Mouse (Mus musculus) stomach, embryonic 16.5 days (tissue): ENCODE results near the gene Plxnb1. TPM values are rescaled to one million over a fixed set of nuclear protein-coding genes. Genes with fewer than 3 reads are reported as not detected.

ENCODE experiments used
- ATAC-seq: fragments of 200-750 bp; cut with Nextera tagmentation; 2 replicates; pipeline ENCODE4 v1.8.0; 2017; ENCODE audit warnings: moderate number of reproducible peaks, moderate TSS enrichment; ENCODE audit not compliant: insufficient read depth, low FRiP score
- H3K27ac ChIP-seq: fragments of 300-500 bp; sonication (generic); 2 replicates; pipeline ENCODE4 v1.5.1; 2014; ENCODE audit warnings: low read length
- H3K27me3 ChIP-seq: fragments of 300-500 bp; sonication (generic); 2 replicates; pipeline ENCODE4 v1.6.1; 2014; ENCODE audit warnings: low read length, control low read depth, mixed read lengths; ENCODE audit not compliant: control insufficient read depth, insufficient read depth
- H3K36me3 ChIP-seq: fragments of 300-500 bp; sonication (generic); 2 replicates; pipeline ENCODE4 v1.6.1; 2014; ENCODE audit warnings: low read length; ENCODE audit not compliant: control insufficient read depth, insufficient read depth
- H3K4me1 ChIP-seq: fragments of 300-500 bp; sonication (generic); 2 replicates; pipeline ENCODE4 v1.6.1; 2014; ENCODE audit warnings: low read length, control low read depth, mixed read lengths; ENCODE audit not compliant: control insufficient read depth, insufficient read depth
- H3K4me2 ChIP-seq: fragments of 300-500 bp; sonication (generic); 2 replicates; pipeline ENCODE4 v1.6.1; 2014; ENCODE audit warnings: low read depth, low read length, mixed read lengths
- H3K4me3 ChIP-seq: fragments of 300-500 bp; sonication (generic); replicated peaks from 2 replicates; pipeline ENCODE4 v1.5.1; 2014; ENCODE audit warnings: mild to moderate bottlenecking, low read length
- H3K9ac ChIP-seq: fragments of 300-500 bp; sonication (generic); 2 replicates; pipeline ENCODE4 v1.6.1; 2014; ENCODE audit warnings: low read length
- H3K9me3 ChIP-seq: fragments of 300-500 bp; sonication (generic); replicated peaks from 2 replicates; pipeline ENCODE4 v1.6.1; 2016; ENCODE audit warnings: low read length, control low read depth; ENCODE audit not compliant: control insufficient read depth
- WGBS: fragments of 180-500 bp; shearing (Covaris S2); extraction: QIAGEN DNeasy Blood & Tissue Kit; methylation state at CpG from one replicate; pipeline ENCODE4 v1.1.7; 2014; 5-methylcytosine and 5-hydroxymethylcytosine counted together
- polyA plus RNA-seq: library from polyadenylated mRNA; unstranded; fragments of >200 nt; fragmentation: Nextera tagmentation; extraction: Ambion mirVana; gene quantifications from 2 replicates; pipeline ENCODE4 v1.2.1, GENCODE M21; 2015

Gene Plxnb1
- polyA plus RNA-seq, 1 experiment from 2014 or later = 15.4 TPM

DNA sequence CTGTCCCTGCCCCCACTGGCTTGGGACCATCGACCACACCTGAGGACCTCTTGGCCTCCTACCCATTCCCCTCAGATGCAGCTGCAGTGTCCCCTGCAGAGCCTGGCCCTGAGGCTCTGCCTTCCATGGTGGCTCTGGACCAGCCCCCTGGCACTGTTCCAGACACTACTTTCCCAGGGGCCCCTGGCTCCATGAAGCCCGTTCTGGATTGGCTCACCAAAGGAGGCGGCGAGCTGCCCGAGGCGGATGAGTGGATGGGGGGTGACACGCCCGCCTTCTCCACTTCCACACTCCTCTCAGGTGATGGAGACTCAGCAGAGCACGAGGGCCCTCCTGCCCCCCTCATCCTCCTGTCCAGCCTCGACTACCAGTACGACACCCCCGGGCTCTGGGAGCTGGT lies 9.8 kb downstream of the Plxnb1 start:
- Histone ChIP-seq H3K27me3 (no peaks in the 10 kb centered on the region), H3K4me3 (no peak overlapping the region), H3K27ac (no peak overlapping the region), H3K4me1 (no peaks in the 10 kb centered on the region), H3K4me2 (no peak overlapping the region), H3K9me3 (no peaks in the 10 kb centered on the region), H3K9ac (no peak overlapping the region), H3K36me3 (0 out of 2 replicates have a peak, but pooled peaks cover 6% of the 10 kb centered on the region)
- ATAC-seq = no peak
- WGBS = 73% methylated on average over 12 of the region's 12 CpGs

DNA sequence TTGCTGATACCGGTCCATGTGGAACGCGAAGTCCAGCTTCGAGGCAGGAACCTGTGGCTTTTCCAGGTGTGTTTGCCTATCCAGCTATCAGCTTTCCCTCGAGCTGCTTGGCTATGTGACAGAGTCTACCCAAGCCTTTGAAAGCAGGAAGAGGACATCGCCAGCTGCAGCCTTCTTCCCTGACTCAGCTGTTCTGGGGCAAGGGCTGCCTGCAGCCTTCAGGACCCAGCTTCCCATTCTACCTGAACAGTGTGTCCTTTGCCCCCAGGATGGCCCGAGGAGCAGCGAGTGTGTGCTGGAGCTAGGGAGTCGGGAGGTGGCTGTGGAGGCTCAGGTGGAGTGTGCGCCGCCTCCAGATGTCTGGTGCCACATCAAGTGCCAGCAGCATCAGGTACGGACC lies 10.5 kb downstream of the Plxnb1 start:
- no peak overlapping the region for H3K27ac ChIP-seq
- no peaks in the 10 kb centered on the region for H3K27me3 ChIP-seq
- 86% methylated on average over 12 of the region's 12 CpGs for WGBS
- H3K4me3 ChIP-seq = no peak overlapping the region
- no peak overlapping the region for H3K4me2 ChIP-seq
- H3K9me3 ChIP-seq = no peaks in the 10 kb centered on the region
- ATAC-seq = no peak
- no peak overlapping the region for H3K9ac ChIP-seq
- H3K36me3 ChIP-seq = 0 out of 2 replicates have a peak, but pooled peaks cover 6% of the 10 kb centered on the region
- H3K4me1 ChIP-seq = no peaks in the 10 kb centered on the region

DNA sequence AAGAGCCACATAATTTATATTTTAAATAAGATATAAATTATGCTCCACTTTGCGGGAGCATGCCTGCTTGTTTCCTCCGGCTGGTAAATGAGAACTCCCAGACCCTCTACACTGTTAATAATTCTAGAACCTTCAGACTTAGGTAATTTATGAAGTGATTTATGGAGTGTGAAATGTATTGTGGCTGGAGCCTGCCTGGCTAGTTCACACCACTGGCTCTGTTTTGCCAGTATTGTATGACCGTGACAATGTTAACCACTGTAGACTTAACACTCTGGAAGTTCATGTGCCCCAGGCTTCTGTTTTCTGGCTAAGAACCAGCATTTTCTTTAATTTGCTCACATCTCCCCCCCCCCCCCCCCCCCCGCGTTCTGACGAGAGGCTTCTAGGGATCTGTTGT lies 12.2 kb downstream of the Plxnb1 start:
- no peak overlapping the region for H3K9ac ChIP-seq
- H3K36me3 ChIP-seq = 0 out of 2 replicates have a peak, but pooled peaks cover 9% of the 10 kb centered on the region
- no peaks in the 10 kb centered on the region for H3K4me1 ChIP-seq
- no peak overlapping the region for H3K4me2 ChIP-seq
- H3K27ac ChIP-seq = no peak overlapping the region
- no peak overlapping the region for H3K4me3 ChIP-seq
- WGBS = 65% methylated on average over 5 of the region's 6 CpGs
- H3K27me3 ChIP-seq = no peaks in the 10 kb centered on the region
- no peaks in the 10 kb centered on the region for H3K9me3 ChIP-seq
- ATAC-seq = no peak

DNA sequence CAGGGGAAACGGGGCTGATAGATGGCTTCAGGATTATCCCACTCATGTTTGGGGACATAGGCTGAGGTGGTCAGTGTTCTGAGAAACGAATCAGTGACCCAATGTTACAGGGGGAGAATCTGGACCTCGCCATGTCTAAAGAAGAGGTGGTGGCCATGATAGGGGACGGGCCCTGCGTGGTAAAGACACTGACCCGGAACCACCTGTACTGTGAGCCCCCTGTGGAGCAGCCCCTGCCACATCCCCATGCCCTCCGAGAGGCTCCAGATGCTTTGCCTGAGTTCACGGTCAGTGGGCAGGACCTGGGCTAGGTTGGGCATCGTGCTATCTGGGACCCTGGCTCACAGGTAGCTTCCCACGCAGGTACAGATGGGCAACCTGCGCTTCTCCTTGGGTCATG lies 15.1 kb downstream of the Plxnb1 start:
- Histone ChIP-seq H3K4me1 (no peaks in the 10 kb centered on the region), H3K4me2 (no peak overlapping the region), H3K36me3 (peaks cover 15% of the 10 kb centered on the region; the same call in 1 of the 2 replicates), H3K4me3 (no peak overlapping the region), H3K27ac (no peak overlapping the region), H3K27me3 (no peaks in the 10 kb centered on the region), H3K9ac (no peak overlapping the region), H3K9me3 (no peaks in the 10 kb centered on the region)
- 92% methylated on average over 11 of the region's 11 CpGs for WGBS
- no peak for ATAC-seq

DNA sequence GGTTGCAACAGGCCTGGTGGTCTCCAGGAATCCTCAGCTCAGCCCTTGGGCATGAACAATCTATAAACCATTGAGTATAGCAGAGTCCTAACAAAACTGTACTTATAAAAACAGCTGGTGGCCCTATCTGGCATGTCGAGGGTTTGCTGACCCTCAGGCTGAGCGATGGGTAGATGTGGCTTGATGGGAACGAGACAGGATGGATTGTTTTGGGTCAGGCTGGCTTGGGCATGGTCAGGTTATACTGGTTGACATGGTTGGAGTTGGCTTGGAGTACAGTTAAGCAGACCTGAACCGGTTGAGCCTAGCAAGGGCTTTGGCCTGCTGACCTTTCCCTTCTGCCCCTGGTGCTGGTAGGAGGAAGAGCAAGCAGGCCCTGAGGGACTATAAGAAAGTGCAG lies 15.9 kb downstream of the Plxnb1 start:
- H3K4me1 ChIP-seq = no peaks in the 10 kb centered on the region
- H3K36me3 ChIP-seq = peaks cover 18% of the 10 kb centered on the region; the same call in 1 of the 2 replicates
- WGBS = 87% methylated on average over 4 of the region's 4 CpGs
- H3K4me2 ChIP-seq = no peak overlapping the region
- no peak for ATAC-seq
- no peaks in the 10 kb centered on the region for H3K9me3 ChIP-seq
- no peak overlapping the region for H3K9ac ChIP-seq
- no peak overlapping the region for H3K27ac ChIP-seq
- H3K4me3 ChIP-seq = no peak overlapping the region
- no peaks in the 10 kb centered on the region for H3K27me3 ChIP-seq

DNA sequence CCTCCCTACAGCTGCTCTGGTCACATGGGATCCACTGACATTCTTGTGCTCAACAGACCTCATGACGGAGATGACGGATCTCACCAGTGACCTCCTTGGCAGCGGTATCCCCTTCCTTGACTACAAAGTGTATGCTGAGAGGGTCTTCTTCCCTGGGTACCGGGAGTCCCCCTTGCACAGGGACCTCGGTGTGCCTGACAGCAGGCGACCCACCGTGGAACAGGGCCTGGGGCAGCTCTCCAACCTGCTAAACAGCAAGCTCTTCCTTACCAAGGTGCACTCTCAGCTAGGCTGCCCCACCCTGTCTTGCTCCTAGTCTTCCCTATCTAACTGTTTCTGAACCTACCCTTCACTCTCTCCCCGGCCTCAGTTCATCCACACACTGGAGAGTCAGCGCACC lies 16.4 kb downstream of the Plxnb1 start:
- H3K27ac ChIP-seq = no peak overlapping the region
- H3K9me3 ChIP-seq = no peaks in the 10 kb centered on the region
- H3K27me3 ChIP-seq = no peaks in the 10 kb centered on the region
- no peak overlapping the region for H3K4me2 ChIP-seq
- ATAC-seq = no peak
- WGBS = 87% methylated on average over 9 of the region's 9 CpGs
- H3K36me3 ChIP-seq = peaks cover 18% of the 10 kb centered on the region; the same call in 1 of the 2 replicates
- H3K4me1 ChIP-seq = no peaks in the 10 kb centered on the region
- no peak overlapping the region for H3K4me3 ChIP-seq
- H3K9ac ChIP-seq = no peak overlapping the region

DNA sequence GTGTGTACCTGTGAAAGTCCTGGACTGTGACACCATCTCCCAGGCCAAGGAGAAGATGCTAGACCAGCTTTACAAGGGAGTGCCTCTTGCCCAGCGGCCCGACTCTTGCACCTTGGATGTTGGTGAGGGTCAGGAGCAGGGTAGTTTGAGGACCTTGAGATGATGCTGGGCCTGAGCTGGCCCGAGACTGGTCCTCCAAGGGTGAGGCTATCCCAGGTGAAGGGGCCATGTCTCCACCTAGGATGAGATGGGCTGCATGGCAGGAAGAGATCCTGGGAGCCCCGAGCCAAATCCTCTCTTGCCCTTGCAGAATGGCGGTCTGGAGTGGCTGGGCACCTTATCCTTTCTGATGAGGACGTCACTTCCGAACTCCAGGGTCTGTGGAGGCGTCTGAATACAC lies 18.1 kb downstream of the Plxnb1 start:
- no peak for ATAC-seq
- no peak overlapping the region for H3K27ac ChIP-seq
- H3K36me3 ChIP-seq = peaks cover 21% of the 10 kb centered on the region; the same call in 1 of the 2 replicates
- no peak overlapping the region for H3K9ac ChIP-seq
- H3K4me1 ChIP-seq = no peaks in the 10 kb centered on the region
- no peak overlapping the region for H3K4me3 ChIP-seq
- H3K4me2 ChIP-seq = no peak overlapping the region
- no peaks in the 10 kb centered on the region for H3K27me3 ChIP-seq
- no peaks in the 10 kb centered on the region for H3K9me3 ChIP-seq
- 90% methylated on average over 8 of the region's 8 CpGs for WGBS

DNA sequence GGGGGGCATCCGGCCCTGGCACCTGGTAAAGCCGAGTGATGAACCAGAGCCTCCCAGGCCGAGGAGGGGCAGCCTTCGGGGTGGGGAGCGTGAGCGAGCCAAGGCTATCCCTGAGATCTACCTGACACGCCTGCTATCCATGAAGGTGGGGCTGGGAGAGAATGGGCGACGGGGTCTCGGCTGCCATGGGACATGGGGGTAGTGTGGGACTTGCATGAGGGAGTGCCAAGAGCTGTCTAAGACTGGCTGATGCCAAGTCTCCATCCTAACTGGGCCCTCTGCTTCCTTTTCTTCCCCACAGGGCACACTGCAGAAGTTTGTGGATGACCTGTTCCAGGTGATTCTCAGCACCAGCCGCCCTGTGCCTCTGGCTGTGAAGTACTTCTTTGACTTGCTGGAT lies 19.1 kb downstream of the Plxnb1 start:
- Histone ChIP-seq H3K4me1 (no peaks in the 10 kb centered on the region), H3K4me3 (no peak overlapping the region), H3K4me2 (no peak overlapping the region), H3K27me3 (no peaks in the 10 kb centered on the region), H3K9ac (no peak overlapping the region), H3K9me3 (no peaks in the 10 kb centered on the region), H3K36me3 (peaks cover 19% of the 10 kb centered on the region; the same call in 1 of the 2 replicates), H3K27ac (no peak overlapping the region)
- no peak for ATAC-seq
- 90% methylated on average over 11 of the region's 11 CpGs for WGBS

DNA sequence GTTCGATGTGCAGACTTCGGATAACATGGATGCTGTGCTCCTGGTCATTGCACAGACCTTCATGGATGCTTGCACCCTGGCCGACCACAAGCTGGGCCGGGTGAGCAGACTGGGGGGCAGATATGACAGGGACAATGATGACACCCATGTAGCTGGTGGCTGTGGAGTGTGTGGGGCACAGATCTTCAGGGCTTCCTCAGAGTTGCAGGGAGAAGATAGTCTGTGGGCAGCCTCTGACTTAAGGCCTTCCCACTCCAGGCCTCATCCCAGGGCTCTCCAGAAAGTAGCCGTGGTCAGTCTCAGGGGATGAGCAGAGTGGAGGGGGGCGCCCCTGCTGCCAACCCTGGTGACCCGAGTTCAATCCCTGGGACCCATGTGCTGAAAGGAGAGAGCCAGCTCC lies 19.7 kb downstream of the Plxnb1 start:
- no peak overlapping the region for H3K4me3 ChIP-seq
- no peak overlapping the region for H3K27ac ChIP-seq
- no peaks in the 10 kb centered on the region for H3K9me3 ChIP-seq
- no peak overlapping the region for H3K9ac ChIP-seq
- H3K4me2 ChIP-seq = no peak overlapping the region
- no peaks in the 10 kb centered on the region for H3K27me3 ChIP-seq
- 88% methylated on average over 7 of the region's 7 CpGs for WGBS
- ATAC-seq = no peak
- H3K36me3 ChIP-seq = peaks cover 19% of the 10 kb centered on the region; the same call in 1 of the 2 replicates
- no peaks in the 10 kb centered on the region for H3K4me1 ChIP-seq

DNA sequence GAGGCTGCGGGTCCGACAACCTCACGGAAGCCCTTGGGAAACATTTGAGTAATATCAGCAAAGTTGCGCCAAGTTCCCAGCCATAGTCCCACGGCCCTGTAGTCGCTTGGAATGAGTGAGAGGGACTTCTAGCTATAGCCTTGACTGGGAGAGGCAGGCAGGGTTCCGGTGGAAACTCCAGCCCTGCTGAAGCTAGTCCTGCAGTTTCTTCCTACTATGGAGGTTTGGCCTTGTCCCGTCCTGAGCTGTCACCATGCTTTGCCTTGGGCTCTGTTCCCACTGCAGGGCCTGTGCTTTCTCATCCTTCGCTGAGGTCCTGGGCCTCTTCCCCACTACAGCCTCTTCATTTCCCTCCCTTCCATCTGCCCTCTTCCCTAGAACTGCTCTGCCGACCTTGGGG lies 21.0 kb downstream of the Plxnb1 start:
- no peak for ATAC-seq
- peaks cover 18% of the 10 kb centered on the region; the same call in 1 of the 2 replicates for H3K36me3 ChIP-seq
- no peaks in the 10 kb centered on the region for H3K27me3 ChIP-seq

More for the DNA sequence above, 21.0 kb downstream of the Plxnb1 start:
- H3K4me2 ChIP-seq = no peak overlapping the region
- H3K9ac ChIP-seq = no peak overlapping the region
- 84% methylated on average over 10 of the region's 10 CpGs for WGBS
- H3K4me1 ChIP-seq = no peaks in the 10 kb centered on the region
- H3K27ac ChIP-seq = no peak overlapping the region
- H3K9me3 ChIP-seq = no peaks in the 10 kb centered on the region
- H3K4me3 ChIP-seq = no peak overlapping the region
